Mouse (Mus musculus) midbrain, embryonic 10.5 days (tissue): ENCODE measurements around the gene Sec61a1. TPM values are rescaled to one million over a fixed set of nuclear protein-coding genes. Genes with fewer than 3 reads are reported as not detected.
A peak's percentile ranks its signal among the peaks of the same experiment; 100 is the strongest.

Experiments
- DNase-seq: peaks from one replicate; pipeline ENCODE4 v3.0.0-alpha.2; 2017; ENCODE audit warnings: low spot score
- H3K27ac ChIP-seq: fragments of 300-500 bp; sonication (generic); replicated peaks from 2 replicates; pipeline ENCODE4 v1.5.1; 2016; ENCODE audit warnings: mild to moderate bottlenecking
- H3K27me3 ChIP-seq: fragments of 300-500 bp; sonication (generic); 2 replicates; pipeline ENCODE4 v1.6.1; 2016; ENCODE audit warnings: low read depth, mild to moderate bottlenecking; ENCODE audit not compliant: poor library complexity, severe bottlenecking
- H3K36me3 ChIP-seq: fragments of 300-500 bp; sonication (generic); 2 replicates; pipeline ENCODE4 v1.6.1; 2016; ENCODE audit warnings: mild to moderate bottlenecking, moderate library complexity
- H3K4me1 ChIP-seq: fragments of 300-500 bp; sonication (generic); 2 replicates; pipeline ENCODE4 v1.6.1; 2016
- H3K4me3 ChIP-seq: fragments of 300-500 bp; sonication (generic); 2 replicates; pipeline ENCODE4 v1.5.1; 2016; ENCODE audit warnings: mild to moderate bottlenecking, moderate library complexity
- H3K9me3 ChIP-seq: fragments of 300-500 bp; sonication (generic); replicated peaks from 2 replicates; pipeline ENCODE4 v1.6.1; 2016; ENCODE audit warnings: mild to moderate bottlenecking
- WGBS: fragments of 180-500 bp; shearing (Covaris S2); methylation state at CpG from one replicate; pipeline ENCODE4 v1.1.7; 2016; 5-methylcytosine and 5-hydroxymethylcytosine counted together
- polyA plus RNA-seq: library from polyadenylated mRNA; unstranded; fragments of >200 nt; fragmentation: Nextera tagmentation; extraction: Ambion mirVana; gene quantifications from 2 replicates; pipeline ENCODE4 v1.2.1, GENCODE M21; 2016

The Sec61a1 gene
- polyA plus RNA-seq, 1 experiment from 2014 or later: 215 TPM

DNA sequence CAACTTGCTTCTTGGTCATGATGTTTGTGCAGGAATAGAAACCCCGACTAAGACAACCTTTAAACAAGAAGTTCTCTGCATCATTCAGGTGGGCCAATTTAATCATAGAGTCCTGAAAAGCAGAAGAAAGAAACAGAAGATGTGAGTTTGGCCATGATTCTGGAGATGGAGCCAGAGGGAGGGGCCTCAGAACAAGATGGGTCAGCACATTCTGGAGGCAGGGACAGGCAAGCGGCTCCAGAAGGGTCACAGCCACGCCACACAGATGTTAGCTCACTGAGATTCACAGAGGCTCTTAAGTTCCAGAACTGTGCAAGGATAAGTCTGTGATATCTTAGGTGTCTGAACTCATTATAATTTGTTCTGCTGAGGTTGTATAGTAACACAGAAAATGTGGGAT, 25.5 kb upstream of the Sec61a1 start:
- Histone ChIP-seq H3K4me3 (no peak overlapping the region), H3K9me3 (no peaks in the 10 kb centered on the region), H3K4me1 (peaks cover 16% of the 10 kb centered on the region), H3K36me3 (no peaks in the 10 kb centered on the region), H3K27me3 (peaks cover 39% of the 10 kb centered on the region), H3K27ac (no peak overlapping the region)
- no peak for DNase-seq
- 77% methylated on average over 3 of the region's 3 CpGs for WGBS

GRCm38 (mm10) chr6:88540093-88540755, 21.5 kb upstream of the Sec61a1 start:
- no peak overlapping the region for H3K4me3 ChIP-seq
- H3K9me3 ChIP-seq: no peaks in the 10 kb centered on the region
- no peak for DNase-seq
- H3K27ac ChIP-seq: no peak overlapping the region
- H3K36me3 ChIP-seq: no peaks in the 10 kb centered on the region
- WGBS: 81% methylated on average over 2 of the region's 2 CpGs
- peaks cover 11% of the 10 kb centered on the region for H3K27me3 ChIP-seq
- peaks cover 8% of the 10 kb centered on the region for H3K4me1 ChIP-seq

GRCm38 (mm10) chr6:88530306-88530705, 11.6 kb upstream of the Sec61a1 start:
- Histone ChIP-seq H3K4me3 (no peak overlapping the region), H3K36me3 (no peaks in the 10 kb centered on the region), H3K9me3 (no peaks in the 10 kb centered on the region), H3K27me3 (no peaks in the 10 kb centered on the region), H3K27ac (no peak overlapping the region), H3K4me1 (no peaks in the 10 kb centered on the region; the same call in 1 of the 2 replicates)
- DNase-seq: no peak

DNA sequence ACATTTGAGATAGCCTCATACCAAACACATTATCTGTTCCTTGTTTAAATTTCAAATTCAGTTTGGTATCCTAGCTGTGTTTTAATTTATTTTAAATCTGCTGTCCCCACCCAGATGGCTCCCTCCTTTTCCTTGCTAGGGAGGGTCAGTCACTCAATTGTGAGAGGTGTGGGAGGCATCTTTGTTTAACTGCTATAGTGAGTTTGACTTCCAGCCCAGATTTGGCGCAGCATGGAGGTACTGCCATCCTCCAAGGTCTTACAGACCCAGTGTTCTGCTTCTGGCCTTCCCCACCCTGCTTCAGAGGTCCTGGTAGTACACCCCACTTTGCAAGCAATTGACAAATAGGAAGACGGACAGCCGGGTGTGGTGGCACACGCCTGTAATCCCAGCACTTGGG, 5.4 kb upstream of the Sec61a1 start:
- 94% methylated on average over 4 of the region's 4 CpGs for WGBS
- no peak overlapping the region for H3K27ac ChIP-seq
- H3K4me3 ChIP-seq: no peak overlapping the region
- H3K9me3 ChIP-seq: no peaks in the 10 kb centered on the region
- no peak for DNase-seq
- peaks cover 9% of the 10 kb centered on the region for H3K4me1 ChIP-seq
- no peaks in the 10 kb centered on the region for H3K36me3 ChIP-seq
- H3K27me3 ChIP-seq: no peaks in the 10 kb centered on the region

- Histone ChIP-seq H3K36me3 (no peaks in the 10 kb centered on the region), H3K27me3 (no peaks in the 10 kb centered on the region), H3K4me1 (peaks cover 12% of the 10 kb centered on the region), H3K9me3 (no peaks in the 10 kb centered on the region), H3K27ac (no peak overlapping the region), H3K4me3 (no peak overlapping the region)
- no peak for DNase-seq
- 89% methylated on average over 3 of the region's 3 CpGs for WGBS
These were observed 4.7 kb upstream of the Sec61a1 start for GRCm38 (mm10) chr6:88523451-88523850.

- Histone ChIP-seq H3K9me3 (no peaks in the 10 kb centered on the region), H3K27me3 (no peaks in the 10 kb centered on the region), H3K27ac (no peak overlapping the region), H3K4me3 (no peak overlapping the region), H3K4me1 (peaks cover 12% of the 10 kb centered on the region), H3K36me3 (no peaks in the 10 kb centered on the region)
- DNase-seq: no peak
- WGBS: 71% methylated on average over 3 of the region's 3 CpGs
These were observed 4.3 kb upstream of the Sec61a1 start for GRCm38 (mm10) chr6:88523043-88523442.

- H3K9me3 ChIP-seq: no peaks in the 10 kb centered on the region
- no peaks in the 10 kb centered on the region for H3K36me3 ChIP-seq
- H3K4me3 ChIP-seq: no peak overlapping the region
- H3K27ac ChIP-seq: no peak overlapping the region
- no peaks in the 10 kb centered on the region for H3K27me3 ChIP-seq
- WGBS: 80% methylated on average over 3 of the region's 3 CpGs
- DNase-seq: no peak
- H3K4me1 ChIP-seq: peaks cover 17% of the 10 kb centered on the region
These were observed 3.9 kb upstream of the Sec61a1 start for GRCm38 (mm10) chr6:88522606-88523005.

DNA sequence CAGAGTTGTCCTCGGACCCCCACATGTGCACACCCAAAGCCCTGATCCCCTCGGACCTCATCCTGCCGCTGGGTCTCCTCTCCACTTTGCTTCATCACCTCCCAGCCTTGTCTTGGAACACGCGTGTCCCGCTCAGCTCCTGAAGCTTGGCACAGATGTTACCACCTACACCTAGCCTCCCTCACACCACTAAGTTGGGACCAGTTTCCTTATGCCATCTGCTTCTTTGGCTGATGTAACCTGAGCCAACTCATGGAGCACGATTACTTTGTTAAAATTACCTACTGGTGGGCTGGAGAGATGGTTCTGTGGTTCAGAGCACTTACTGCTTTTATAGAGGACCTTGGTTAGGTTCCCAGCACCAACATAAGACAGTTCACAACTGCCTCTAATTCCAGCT, 3.1 kb upstream of the Sec61a1 start:
- Histone ChIP-seq H3K4me3 (no peak overlapping the region), H3K36me3 (peaks cover 4% of the 10 kb centered on the region), H3K9me3 (no peaks in the 10 kb centered on the region), H3K27me3 (no peaks in the 10 kb centered on the region), H3K27ac (no peak overlapping the region), H3K4me1 (peaks cover 25% of the 10 kb centered on the region)
- 89% methylated on average over 7 of the region's 7 CpGs for WGBS
- DNase-seq: no peak

- 20% methylated on average over 18 of the region's 18 CpGs for WGBS
- Histone ChIP-seq H3K9me3 (no peaks in the 10 kb centered on the region), H3K4me3 (peak overlapping the region; percentile 95), H3K27me3 (no peaks in the 10 kb centered on the region), H3K36me3 (peaks cover 43% of the 10 kb centered on the region), H3K27ac (peak overlapping the region; percentile 89), H3K4me1 (peaks cover 28% of the 10 kb centered on the region)
- peak; percentile 30 for DNase-seq
These were observed 853 bp downstream of the Sec61a1 start for GRCm38 (mm10) chr6:88517701-88518403.

DNA sequence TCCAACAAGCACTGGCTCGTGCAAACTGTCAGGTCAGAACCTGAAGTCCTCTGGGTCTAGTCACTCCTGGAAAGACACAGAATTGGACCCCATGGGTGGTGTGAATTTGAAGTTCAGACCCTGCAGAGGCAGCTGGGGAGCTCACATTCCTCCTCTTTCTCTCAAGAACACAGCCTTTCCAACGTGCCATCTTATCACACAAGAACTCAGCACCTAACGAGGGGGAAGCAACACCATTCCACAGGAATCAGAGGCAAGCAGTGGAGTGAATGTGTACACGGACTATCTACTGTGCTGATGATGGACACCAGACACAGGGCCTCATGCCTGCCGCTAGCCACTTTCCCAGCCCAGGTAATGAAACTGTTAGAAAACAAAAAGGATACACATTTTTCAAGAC, 2.0 kb downstream of the Sec61a1 start:
- H3K27me3 ChIP-seq: no peaks in the 10 kb centered on the region
- H3K9me3 ChIP-seq: no peaks in the 10 kb centered on the region
- H3K27ac ChIP-seq: no peak overlapping the region
- WGBS: 86% methylated on average over 5 of the region's 5 CpGs
- no peak for DNase-seq
- peak overlapping the region; percentile 95; the same call in 1 of the 2 replicates for H3K4me3 ChIP-seq
- H3K4me1 ChIP-seq: peaks cover 28% of the 10 kb centered on the region
- peaks cover 55% of the 10 kb centered on the region for H3K36me3 ChIP-seq

GRCm38 (mm10) chr6:88515971-88516370, 2.7 kb downstream of the Sec61a1 start:
- peaks cover 62% of the 10 kb centered on the region for H3K36me3 ChIP-seq
- H3K4me3 ChIP-seq: no peak overlapping the region
- H3K27me3 ChIP-seq: no peaks in the 10 kb centered on the region
- H3K27ac ChIP-seq: no peak overlapping the region
- no peaks in the 10 kb centered on the region for H3K9me3 ChIP-seq
- H3K4me1 ChIP-seq: peaks cover 28% of the 10 kb centered on the region
- DNase-seq: no peak
- WGBS: 84% methylated on average over 8 of the region's 8 CpGs

- DNase-seq: no peak
- no peak overlapping the region for H3K4me3 ChIP-seq
- H3K4me1 ChIP-seq: peaks cover 24% of the 10 kb centered on the region
- no peak overlapping the region for H3K27ac ChIP-seq
- no peaks in the 10 kb centered on the region for H3K9me3 ChIP-seq
- 93% methylated on average over 4 of the region's 4 CpGs for WGBS
- peaks cover 76% of the 10 kb centered on the region for H3K36me3 ChIP-seq
- H3K27me3 ChIP-seq: no peaks in the 10 kb centered on the region
These were observed 4.2 kb downstream of the Sec61a1 start for GRCm38 (mm10) chr6:88514546-88514945.

GRCm38 (mm10) chr6:88513984-88514383, 4.7 kb downstream of the Sec61a1 start:
- Histone ChIP-seq H3K27me3 (no peaks in the 10 kb centered on the region), H3K36me3 (peaks cover 82% of the 10 kb centered on the region), H3K27ac (no peak overlapping the region), H3K4me3 (no peak overlapping the region), H3K4me1 (peaks cover 19% of the 10 kb centered on the region), H3K9me3 (no peaks in the 10 kb centered on the region)
- no peak for DNase-seq
- 94% methylated on average over 8 of the region's 8 CpGs for WGBS
